Mouse (Mus musculus) kidney, postnatal 25 days (tissue): ENCODE measurements around the gene Slc44a5.
"Not testable (repeated sequence)": the region's sequence is repeated elsewhere in the genome, so short reads cannot be mapped to it uniquely, and the experiment has no call there.

ENCODE experiments used
- DNase-seq, 2 experiments: peaks; one replicate each; pipeline ENCODE4 v3.0.0; 2021; ENCODE audit warnings: mixed read lengths in 2 of 2

Gene Slc44a5

DNA sequence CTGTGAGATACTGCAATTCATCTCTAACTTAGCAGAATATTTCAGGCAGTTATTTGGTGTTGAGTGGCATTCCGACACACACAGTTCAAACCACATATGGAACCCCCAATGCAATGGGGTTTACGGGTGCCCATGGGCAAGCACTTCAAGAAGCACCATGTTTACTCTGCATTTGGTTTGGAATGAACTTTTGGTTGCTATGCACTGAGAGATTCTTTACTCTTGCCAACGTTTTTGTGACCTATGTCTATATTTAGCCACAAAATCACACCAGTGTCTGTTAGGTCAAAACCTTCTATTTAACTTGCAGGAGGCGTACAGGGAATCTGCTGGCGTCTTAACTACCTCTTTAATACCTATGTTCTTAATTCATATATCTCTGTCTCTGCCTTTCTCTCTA is 137.3 kb downstream of the Slc44a5 start:
- no peak for DNase-seq

DNA sequence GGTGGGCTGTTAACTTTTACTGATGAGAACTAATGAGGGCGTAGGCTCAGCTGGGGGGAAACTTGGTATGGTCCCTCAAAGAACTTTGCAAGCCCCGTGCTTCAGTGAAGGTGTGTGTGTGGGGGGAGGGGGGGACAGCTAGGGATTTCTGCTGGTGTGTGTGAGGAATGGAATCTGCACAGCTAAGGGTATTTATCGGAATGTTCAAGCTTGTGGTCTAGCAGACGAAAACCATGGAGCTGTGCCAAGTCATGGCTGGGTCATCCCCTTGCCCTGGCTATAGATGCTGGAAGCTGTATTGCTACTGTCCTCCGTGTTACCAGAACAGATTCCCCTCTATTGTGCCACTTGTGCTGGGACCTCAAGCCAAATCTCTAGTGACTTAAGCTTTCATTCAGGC is 138.0 kb downstream of the Slc44a5 start:
- DNase-seq = peak in 1 of 2 experiments; percentile 4

DNA sequence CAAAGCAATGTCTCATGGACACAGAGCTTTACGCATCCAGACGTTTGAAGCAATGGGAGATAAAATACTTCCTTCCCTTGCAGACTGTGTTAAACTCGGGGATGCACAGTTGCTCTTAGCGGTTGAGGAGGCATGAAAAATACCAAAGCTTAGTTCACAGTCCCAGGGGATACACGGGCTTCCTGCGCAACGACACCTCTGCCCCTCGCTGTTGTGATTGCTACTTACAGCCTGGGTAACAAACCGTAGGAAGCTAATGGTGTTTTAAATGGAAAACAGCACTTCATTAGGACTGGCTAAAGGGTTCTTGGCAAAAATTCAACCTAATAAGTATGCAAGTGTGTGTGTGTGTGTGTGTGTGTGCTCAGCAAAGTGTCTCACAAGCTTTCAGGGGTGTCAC is 141.8 kb downstream of the Slc44a5 start:
- DNase-seq = no peak

DNA sequence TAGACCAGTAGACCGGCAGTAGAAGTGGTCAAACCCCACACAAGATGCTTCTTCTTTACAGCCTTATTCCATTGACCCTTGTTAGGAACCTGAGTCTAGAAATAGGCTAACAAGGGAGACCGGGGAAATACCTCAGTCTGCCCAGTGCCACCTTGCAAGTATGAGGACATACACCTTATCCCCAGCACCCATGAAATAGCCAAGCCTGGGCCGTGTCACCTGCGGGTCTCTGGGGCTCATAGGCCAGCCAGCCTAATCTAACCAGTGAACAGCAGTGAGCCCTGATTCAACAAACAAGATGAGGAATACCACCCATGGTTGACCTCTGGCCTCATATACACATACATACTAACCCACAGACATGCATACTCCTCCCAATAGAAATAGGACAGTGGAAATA is 142.2 kb downstream of the Slc44a5 start:
- DNase-seq = no peak

DNA sequence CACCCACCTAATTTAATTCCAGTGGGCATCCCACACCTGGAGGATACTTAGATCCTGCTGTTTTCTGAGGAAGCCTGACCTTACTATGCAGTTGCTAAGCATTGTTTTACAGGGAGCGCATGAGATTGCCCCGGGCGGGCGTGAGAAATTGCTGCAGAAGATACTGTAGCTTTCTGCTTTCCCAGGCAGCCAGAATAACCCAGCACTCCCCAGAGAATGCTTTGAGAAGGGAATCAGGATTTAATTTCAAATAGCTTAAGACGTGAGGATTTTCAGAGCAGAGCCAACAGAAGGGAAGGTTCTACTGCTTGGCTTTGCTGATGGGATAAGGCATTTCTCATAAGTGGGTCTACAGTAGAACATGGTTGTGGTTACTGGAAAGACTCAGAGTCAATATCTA is 142.8 kb downstream of the Slc44a5 start:
- DNase-seq = no peak

DNA sequence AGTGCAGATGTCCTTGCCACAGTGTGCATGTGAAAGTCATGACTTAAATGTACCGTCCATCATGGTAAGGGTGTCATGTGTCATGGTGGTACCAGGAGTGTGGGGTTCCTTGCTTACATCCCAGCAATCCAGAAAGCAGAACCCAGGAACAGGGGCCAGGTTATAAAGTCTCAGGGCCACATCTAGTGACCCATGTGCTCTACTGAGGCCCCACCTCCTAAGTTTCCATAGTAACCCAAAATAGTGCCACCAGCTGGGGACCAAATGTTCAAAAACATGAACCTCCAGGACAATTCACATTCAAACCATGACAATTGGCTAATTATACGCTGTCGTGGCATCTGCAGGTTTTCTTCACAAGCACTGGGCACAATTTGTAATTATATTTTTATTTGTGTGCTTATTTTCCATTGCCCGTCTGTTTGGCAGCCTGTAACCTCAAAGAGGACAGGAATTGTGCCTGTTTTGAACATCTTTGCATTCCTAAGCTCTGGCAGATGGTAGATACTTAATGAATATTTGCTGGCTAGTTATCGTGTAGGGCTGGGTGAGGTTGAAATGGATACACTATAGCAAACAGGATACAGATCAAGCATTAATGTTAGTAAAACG is 145.9 kb downstream of the Slc44a5 start:
- DNase-seq = no peak

DNA sequence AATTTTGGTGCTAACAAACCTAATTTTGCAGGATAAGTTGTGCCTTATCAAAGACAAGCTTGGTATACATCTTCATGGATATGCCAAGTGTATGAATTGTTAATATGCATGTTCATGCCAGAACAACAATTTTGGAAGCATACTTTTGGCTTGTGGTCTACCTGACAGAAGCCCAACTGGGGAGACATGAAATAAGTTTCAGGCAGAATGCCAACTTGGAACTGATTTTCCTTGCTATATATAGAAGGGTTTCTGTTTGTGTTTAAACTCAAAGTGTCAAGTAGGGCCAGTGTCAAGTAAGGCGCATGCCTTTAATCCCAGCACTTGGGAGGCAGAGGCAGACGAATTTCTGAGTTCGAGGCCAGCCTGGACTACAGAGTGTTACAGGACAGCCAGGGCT is 149.3 kb downstream of the Slc44a5 start:
- DNase-seq = no peak

DNA sequence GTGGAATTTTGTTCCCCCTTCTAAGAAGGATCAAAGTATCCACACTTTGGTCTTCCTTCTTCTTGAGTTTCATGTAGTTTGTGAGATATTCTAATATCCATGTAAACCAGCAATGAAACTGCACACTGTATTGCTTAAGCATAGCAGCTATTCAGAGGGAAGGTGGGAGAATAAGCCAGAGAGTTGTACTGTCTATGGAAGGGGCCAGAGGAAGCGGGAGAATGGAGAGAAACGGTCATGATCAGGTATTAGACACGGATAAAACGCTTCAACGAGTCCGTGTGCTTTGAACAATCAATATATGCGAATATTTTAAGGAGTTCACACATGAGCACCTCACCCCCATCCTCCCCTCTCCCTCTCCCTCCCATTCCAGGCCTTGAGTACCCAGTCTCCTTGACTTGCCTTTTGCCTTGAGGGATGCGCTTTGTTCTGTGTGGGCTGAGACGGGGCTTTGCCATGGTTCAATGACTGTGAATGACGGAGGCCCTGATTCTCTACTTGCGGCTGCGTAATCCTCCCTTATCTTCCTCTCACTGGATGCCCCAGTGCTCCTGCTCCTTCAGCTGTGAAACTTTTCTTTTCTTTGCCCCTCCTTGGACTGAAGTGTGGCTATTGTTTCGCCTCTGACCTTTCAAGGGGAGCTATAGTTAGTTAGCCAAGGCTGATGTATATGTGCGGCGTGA is 151.8 kb downstream of the Slc44a5 start:
- no peak for DNase-seq

DNA sequence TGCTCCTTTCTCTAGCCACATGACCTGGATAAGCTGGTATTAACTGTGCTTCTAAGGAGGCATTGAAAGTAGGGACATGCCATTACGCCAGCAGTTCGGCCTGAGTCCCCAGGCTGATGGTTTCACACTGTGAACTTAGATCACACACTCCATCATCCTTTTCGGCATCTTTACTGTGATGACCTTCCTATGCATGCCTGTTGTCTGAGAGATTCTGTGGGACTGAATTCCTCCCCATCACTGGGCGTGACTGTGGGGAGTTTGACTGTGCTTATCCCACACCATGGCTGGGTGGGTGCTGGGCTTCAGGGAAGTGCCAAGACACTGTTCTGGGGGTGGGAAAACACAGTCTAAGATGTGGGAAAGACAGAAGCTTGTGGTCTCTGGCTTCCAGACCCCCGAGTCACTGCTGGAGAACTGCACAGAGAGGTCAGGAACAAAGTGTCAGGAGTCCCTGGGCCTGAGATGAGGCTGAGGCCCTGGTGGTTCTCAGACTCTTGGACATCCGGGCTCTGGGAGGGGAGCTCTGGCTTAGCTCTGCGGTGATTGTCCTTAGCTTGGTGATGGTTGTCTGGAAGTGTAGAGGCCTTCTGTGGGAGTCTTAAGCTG is 152.6 kb downstream of the Slc44a5 start:
- DNase-seq = no peak

DNA sequence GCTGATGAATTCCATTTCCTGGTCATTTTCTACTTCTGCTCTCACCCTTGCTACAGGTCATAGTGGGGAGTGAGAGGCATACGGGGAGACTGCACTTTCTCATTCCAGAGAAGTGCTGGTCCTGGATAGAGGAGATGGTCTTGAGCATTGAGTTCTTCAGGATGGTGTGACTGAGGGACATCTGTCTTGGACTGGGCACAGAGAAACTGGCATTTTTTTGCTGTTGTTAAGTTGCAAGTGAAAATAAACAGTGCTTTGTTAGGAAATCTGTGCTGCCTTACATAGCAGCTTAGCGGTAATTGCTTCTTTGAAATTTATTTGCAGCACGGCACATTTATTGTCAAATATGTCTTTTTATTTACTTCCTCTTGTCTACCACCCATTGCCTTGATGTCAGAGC is 154.0 kb downstream of the Slc44a5 start:
- DNase-seq = no peak

DNA sequence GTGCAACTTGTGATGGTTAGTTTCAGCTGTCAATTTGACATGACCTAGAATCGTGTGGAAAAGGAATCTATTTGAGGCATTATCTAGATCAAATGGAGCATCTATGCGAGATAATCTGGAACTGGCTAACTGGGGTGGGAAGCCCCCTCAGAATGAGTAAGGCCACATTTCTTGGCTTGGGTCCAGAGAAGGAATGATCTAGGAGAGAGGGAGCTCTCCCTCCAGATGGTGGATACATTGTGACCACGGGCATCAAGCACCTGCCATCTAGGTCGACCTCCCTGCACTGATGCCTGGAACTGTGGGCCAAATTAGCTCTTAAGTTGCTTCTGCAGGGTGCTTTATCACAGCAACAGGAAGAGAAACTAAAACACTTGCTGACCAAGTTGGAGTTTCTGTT is 155.8 kb downstream of the Slc44a5 start:
- no peak for DNase-seq

DNA sequence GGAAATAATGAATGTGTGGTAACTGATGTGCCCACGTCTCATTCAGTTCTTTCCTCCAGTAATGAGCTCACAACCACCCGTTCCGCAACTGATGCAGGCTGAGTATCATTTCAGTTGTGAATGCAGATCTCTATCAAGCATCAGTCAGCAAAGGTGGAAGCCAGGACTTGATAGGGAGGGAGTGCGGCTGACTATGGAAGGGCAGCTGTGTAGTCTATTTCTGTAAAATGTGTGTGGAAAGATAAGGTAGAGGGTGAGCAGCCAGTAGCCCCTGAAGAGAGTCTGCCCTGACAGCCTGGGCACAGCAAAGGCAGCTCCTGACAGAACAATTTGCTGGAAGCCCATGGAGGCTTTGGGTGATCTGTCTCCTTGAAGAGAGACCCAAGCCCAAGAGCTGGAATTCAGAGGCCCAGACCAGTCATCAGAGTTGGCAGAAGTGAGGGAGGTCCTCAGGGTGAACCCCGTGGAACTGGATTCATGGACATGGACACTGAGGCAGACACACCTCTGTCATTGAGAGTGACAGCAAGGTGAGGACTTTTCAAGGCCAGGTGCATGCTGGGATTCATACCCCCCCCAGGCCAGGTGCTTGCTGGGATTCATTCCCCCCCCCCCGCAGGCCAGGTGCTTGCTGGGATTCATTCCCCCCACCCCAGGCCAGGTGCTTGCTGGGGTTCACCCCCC is 157.3 kb downstream of the Slc44a5 start:
- DNase-seq = no peak

DNA sequence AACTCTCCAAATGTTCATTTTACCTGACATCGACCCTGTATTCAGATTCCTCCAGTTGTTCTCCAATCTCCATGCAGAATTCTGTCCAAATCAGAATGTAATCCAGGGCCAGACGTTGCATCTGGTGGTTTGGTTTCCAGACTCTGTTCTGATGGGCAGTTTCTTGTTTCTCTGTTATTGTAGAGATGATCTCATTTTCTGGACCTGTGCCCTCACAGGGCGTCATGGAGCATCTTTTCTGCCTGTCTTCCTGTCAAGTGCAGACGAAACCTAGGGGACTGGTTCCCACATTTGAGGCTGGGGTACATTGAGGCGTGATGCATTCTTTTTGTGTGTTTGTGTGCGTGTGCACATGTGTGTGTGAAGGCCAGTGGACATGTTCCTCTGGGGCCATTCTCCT is 160.8 kb downstream of the Slc44a5 start:
- no peak for DNase-seq

DNA sequence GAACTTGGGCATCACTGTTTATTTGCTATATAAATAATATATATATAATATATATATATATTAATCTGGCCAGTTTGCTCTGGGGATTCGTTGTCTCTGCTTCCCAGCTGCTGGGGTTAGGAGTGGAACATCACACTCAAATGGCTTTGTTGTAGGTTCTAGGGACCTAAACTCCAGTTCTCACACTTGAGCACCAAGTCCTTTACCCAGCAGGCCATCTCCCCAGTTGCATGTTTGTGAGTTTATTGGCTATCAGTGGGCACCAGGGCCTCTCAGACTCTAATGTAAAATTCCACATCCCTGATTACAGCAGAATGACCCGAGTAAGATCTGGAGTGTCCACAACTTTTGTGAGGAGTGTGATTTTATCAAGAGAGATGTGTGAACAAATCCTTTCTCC is 161.5 kb downstream of the Slc44a5 start:
- DNase-seq = no peak

DNA sequence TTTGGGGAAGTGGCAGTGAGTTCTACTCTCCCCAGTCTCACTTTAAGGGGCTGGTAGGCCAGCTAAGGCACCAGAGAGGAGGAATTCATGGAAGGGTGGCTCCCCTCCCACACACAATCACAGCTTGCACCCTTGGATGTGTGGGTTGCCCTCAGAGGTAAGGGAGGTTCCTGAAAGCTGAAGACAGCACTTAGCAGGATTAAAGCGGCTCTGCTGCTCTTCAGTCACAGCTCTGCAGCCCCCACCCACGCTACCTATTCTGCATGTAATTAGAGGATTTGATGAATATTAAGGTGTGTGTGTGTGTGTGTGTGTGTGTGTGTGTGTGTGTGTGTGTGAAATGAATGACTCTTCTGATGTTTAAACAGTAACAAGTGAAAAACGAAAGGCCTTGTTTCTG is 163.3 kb downstream of the Slc44a5 start:
- DNase-seq = no peak

DNA sequence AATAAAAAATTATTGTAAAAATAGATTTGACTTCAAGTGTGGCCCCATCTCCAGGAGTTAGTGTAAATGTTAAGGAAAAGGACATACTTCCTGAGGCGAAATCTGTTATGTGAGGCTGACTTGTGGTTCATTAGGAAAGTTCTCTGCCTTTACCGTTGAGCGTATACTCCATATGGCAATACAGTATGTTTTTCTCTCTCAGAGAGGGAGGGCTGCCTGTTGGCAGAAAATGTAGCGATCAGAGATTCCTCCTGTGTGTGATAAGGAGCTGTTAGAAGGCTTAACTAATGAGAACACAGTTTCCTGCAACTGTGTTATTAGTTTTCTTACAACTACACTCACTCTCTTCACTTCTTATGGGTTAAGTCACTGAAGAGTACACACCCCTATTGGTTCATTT is 168.1 kb downstream of the Slc44a5 start:
- no peak for DNase-seq

DNA sequence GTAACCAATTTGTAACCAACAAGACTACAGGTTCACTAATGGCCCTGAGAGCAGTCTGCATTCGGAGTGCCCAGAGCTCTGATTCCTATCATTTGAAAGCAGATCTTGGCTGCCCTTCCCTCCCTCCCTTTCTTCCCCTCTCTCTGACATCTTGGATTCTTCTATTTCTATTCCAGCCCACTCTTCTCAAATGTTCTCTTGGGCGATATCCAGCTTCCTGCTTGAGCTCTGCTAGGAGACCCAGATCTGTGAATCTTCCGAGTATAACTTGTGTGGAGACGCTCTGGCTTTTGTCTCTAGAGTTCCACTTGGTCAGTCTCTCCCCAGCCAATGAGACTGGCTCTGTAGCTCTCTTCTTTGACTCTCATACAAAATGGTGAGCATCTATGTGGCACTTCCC is 169.4 kb downstream of the Slc44a5 start:
- no peak for DNase-seq

DNA sequence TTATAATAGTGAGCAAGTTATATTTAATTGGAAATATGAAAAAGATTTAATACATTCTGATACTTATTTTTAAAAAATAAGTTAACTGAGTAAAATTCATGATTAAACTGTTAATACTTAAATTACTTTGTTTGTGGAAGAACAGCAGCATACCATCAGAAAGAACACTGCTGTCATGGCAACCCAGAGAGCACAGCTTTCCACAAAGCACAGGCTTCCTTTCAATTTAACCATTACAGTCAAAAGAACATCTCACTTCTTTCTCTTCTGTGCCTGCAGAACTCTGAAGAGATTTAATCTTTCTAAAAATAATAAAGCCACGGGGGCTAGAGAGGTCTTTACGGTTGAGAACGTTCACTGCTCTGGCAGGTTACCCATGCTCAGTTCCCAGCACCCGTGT is 172.5 kb downstream of the Slc44a5 start:
- no peak for DNase-seq

DNA sequence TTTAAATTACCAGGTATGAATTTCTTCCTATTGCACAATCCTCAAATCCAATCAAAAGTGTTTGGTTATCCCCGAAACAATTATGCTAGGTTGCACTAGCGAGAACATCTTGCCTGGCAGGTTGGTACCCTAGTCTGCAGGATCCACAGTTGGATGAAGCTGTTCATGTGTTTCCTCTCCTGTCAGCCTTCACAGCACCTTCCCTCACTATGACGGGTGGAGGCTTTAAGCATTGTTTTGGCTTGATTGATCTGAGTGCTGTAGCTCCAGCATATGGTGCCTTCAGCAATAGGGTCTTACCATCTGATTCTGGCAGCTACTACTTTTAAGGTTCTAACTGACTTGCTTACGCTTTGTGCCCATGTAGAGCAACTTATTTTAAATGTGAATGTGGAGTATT is 176.5 kb downstream of the Slc44a5 start:
- no peak for DNase-seq

DNA sequence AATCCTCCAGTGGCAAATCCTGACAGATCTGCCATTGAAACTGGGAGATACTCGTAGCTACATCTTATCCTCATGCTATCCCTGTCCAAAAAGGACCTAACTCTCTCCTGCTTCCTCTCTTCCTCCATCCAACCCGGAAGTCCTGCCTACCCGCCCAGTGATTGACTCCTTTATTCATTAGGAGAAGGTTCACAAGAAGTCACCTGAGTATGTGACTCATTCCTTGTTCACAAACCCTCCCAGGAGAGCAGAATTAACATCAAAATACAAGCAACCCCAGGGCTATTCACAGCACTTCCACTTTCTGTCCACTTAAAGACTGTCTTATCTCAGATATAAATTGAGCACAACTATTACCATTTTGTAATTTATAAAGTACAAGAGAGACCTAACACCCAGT is 180.3 kb downstream of the Slc44a5 start:
- DNase-seq = not testable (repeated sequence)

DNA sequence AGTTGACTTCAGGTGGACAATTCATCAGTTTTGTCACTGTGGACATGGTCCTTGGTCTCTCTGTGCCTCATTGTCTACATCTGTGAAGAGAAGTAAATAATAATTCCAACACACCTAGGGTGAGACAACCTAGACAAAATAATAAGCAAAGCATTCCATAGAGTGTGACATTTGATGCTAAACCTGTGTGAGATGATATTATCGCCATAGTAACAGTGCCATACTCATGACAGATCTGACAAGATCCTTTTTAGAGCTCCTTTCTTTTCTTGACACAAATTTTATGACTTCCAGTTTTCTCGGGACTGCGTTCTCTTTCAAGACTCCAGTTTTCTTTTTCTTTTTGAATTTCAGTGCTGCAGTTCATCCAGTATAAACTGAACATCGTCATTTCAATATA is 192.6 kb downstream of the Slc44a5 start:
- DNase-seq = no peak

DNA sequence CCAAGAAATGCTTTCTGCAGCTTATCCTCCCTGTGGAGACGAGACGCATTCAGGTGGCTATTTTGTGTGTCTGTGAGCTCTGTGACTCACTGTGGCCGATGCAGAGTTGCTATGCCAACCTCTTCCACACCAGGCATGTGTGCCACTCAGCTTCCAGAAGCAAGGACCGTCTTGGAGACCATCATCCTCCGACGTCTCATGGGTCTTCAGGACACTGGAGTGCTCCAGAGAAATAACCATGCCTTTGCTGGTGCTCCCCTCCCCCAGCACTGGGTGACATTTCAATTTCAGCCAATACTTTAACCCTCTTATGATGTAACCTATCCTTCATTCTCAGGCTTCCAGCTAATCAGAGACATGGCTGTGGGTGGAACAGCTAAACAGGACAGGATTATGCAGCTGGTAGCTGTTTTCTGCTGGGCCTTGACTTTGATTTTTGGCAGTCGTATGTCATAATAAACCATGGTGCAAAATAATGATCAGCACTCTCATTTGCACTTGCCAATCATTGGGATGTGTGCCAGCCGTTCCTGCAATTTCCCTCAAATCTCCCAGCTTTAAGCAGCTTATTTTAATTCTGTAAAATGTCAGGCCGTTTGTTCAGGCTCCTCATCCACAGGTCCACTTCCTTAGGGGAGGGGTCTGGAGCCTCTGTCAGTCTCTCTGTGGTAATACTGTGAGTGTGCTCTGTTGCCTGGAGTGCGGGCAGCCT is 198.8 kb downstream of the Slc44a5 start:
- DNase-seq = no peak

DNA sequence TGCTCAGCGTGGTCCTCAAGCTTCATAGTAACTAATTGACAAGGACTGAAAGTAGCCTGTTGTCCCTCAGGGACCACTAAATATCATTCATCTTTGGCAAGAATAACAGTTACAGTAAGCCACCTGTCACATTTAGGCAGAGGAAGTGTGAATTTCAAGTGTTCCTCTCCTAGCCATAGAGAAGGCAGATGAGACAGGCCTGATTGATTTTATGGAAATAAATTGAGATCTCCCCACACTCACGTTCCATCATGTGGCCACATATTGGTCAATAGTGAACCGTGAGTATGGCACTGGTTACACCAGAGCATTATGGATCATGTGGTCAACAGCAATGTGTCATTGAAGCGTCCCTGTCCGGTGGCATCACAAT is 199.3 kb downstream of the Slc44a5 start:
- no peak for DNase-seq
